Mouse (Mus musculus) kidney, postnatal 0 days (tissue): ENCODE results near the gene H3f3b. TPM values are rescaled to one million over a fixed set of nuclear protein-coding genes. Genes with fewer than 3 reads are reported as not detected.

Source experiments
- ATAC-seq: fragments of 200-750 bp; cut with Nextera tagmentation; replicated peaks from 2 replicates; pipeline ENCODE4 v1.8.0; 2017; ENCODE audit warnings: low read depth, moderate number of reproducible peaks, moderate TSS enrichment, moderate library complexity; ENCODE audit not compliant: low FRiP score
- DNase-seq: peaks from one replicate; pipeline ENCODE4 v3.0.0-alpha.2; 2016; ENCODE audit warnings: low spot score
- H3K27ac ChIP-seq: fragments of 300-500 bp; sonication (generic); 2 replicates; pipeline ENCODE4 v1.5.1; 2014; ENCODE audit warnings: mild to moderate bottlenecking
- H3K27me3 ChIP-seq: fragments of 300-500 bp; sonication (generic); 2 replicates; pipeline ENCODE4 v1.6.1; 2014; ENCODE audit warnings: low read length, mixed read lengths; ENCODE audit not compliant: insufficient read depth
- H3K36me3 ChIP-seq: fragments of 300-500 bp; sonication (generic); 2 replicates; pipeline ENCODE4 v1.6.1; 2014; ENCODE audit warnings: low read length, mixed read lengths; ENCODE audit not compliant: insufficient read depth
- H3K4me1 ChIP-seq: fragments of 300-500 bp; sonication (generic); replicated peaks from 2 replicates; pipeline ENCODE4 v1.6.1; 2014; ENCODE audit warnings: antibody characterized with exemption, low read length, mixed read lengths; ENCODE audit not compliant: insufficient read depth
- H3K4me2 ChIP-seq: fragments of 300-500 bp; sonication (generic); 2 replicates; pipeline ENCODE4 v1.6.1; 2014; ENCODE audit warnings: mild to moderate bottlenecking, low read length, moderate library complexity, mixed read lengths
- H3K4me3 ChIP-seq: fragments of 300-500 bp; sonication (generic); replicated peaks from 2 replicates; pipeline ENCODE4 v1.5.1; 2014; ENCODE audit warnings: low read depth, low read length
- H3K9ac ChIP-seq: fragments of 300-500 bp; sonication (generic); 2 replicates; pipeline ENCODE4 v1.6.1; 2014; ENCODE audit warnings: low read depth, low read length
- H3K9me3 ChIP-seq: fragments of 300-500 bp; sonication (generic); replicated peaks from 2 replicates; pipeline ENCODE4 v1.6.1; 2016; ENCODE audit warnings: low read length, inconsistent platforms, mixed read lengths
- CTCF ChIP-seq: IDR thresholded peaks from 2 replicates; pipeline ENCODE4 v1.5.1; 2016; ENCODE audit warnings: antibody characterized with exemption, low read depth, mild to moderate bottlenecking, moderate library complexity
- WGBS: fragments of 180-500 bp; shearing (Covaris S2); extraction: QIAGEN DNeasy Blood & Tissue Kit; methylation state at CpG from one replicate; pipeline ENCODE4 v1.1.7; 2014; 5-methylcytosine and 5-hydroxymethylcytosine counted together
- polyA plus RNA-seq: library from polyadenylated mRNA; unstranded; fragments of >200 nt; fragmentation: Nextera tagmentation; extraction: Ambion mirVana; gene quantifications from 2 replicates; pipeline ENCODE4 v1.2.1, GENCODE M21; 2015

H3f3b gene
- polyA plus RNA-seq, 1 experiment from 2014 or later = 1,980 TPM

- TF ChIP-seq CTCF = no peak
- H3K9ac ChIP-seq = peak overlapping the region; percentile 24; the same call in 1 of the 2 replicates
- ATAC-seq (peak; percentile 22), DNase-seq (no peak)
- H3K36me3 ChIP-seq = 0 out of 2 replicates have a peak, but pooled peaks cover 13% of the 10 kb centered on the region
- peak overlapping the region; percentile 2; the same call in 1 of the 2 replicates for H3K27ac ChIP-seq
- H3K9me3 ChIP-seq = no peaks in the 10 kb centered on the region
- no peak overlapping the region for H3K4me3 ChIP-seq
- 54% methylated on average over 9 of the region's 9 CpGs for whole genome bisulfite sequencing
- H3K27me3 ChIP-seq = no peaks in the 10 kb centered on the region
- H3K4me2 ChIP-seq = peak overlapping the region; percentile 50
- H3K4me1 ChIP-seq = peaks cover 13% of the 10 kb centered on the region; the same call in 1 of the 2 replicates
Measured at GRCm38 (mm10) chr11:116005701-116006419, 21.9 kb downstream of the H3f3b start.

GRCm38 (mm10) chr11:116004840-116005700 is 22.7 kb downstream of the H3f3b start:
- H3K9me3 ChIP-seq = no peaks in the 10 kb centered on the region
- H3K27me3 ChIP-seq = no peaks in the 10 kb centered on the region; the same call in 1 of the 2 replicates
- H3K9ac ChIP-seq = peak overlapping the region; percentile 24
- H3K4me1 ChIP-seq = peaks cover 13% of the 10 kb centered on the region; the same call in 1 of the 2 replicates
- H3K4me2 ChIP-seq = peak overlapping the region; percentile 50
- H3K4me3 ChIP-seq = peak overlapping the region; percentile 26
- DNase-seq (peak; percentile 87), ATAC-seq (peak; percentile 55)
- peak; percentile 74 for TF ChIP-seq CTCF
- H3K27ac ChIP-seq = peak overlapping the region; percentile 62; the same call in 1 of the 2 replicates
- 4% methylated on average over 54 of the region's 54 CpGs for WGBS
- 0 out of 2 replicates have a peak, but pooled peaks cover 13% of the 10 kb centered on the region for H3K36me3 ChIP-seq

GRCm38 (mm10) chr11:116004186-116004823 is 23.5 kb downstream of the H3f3b start:
- DNase-seq (peak; percentile 47), ATAC-seq (no peak)
- Histone ChIP-seq H3K27me3 (no peaks in the 10 kb centered on the region; the same call in 1 of the 2 replicates), H3K9me3 (no peaks in the 10 kb centered on the region), H3K27ac (peak overlapping the region; percentile 62), H3K4me3 (peak overlapping the region; percentile 26), H3K4me1 (peaks cover 13% of the 10 kb centered on the region; the same call in 1 of the 2 replicates), H3K4me2 (peak overlapping the region; percentile 50), H3K9ac (peak overlapping the region; percentile 24), H3K36me3 (0 out of 2 replicates have a peak, but pooled peaks cover 11% of the 10 kb centered on the region)
- WGBS = 28% methylated on average over 8 of the region's 8 CpGs
- no peak for TF ChIP-seq CTCF

GRCm38 (mm10) chr11:116002894-116003293 is 24.9 kb downstream of the H3f3b start:
- H3K27me3 ChIP-seq = no peaks in the 10 kb centered on the region; the same call in 1 of the 2 replicates
- WGBS = 87% methylated on average over 3 of the region's 3 CpGs
- H3K27ac ChIP-seq = no peak overlapping the region
- ATAC-seq = no peak
- no peaks in the 10 kb centered on the region for H3K9me3 ChIP-seq
- peaks cover 13% of the 10 kb centered on the region; the same call in 1 of the 2 replicates for H3K4me1 ChIP-seq
- H3K4me2 ChIP-seq = no peak overlapping the region
- no peak for DNase-seq
- 0 out of 2 replicates have a peak, but pooled peaks cover 1% of the 10 kb centered on the region for H3K36me3 ChIP-seq
- TF ChIP-seq CTCF = peak; percentile 37
- H3K4me3 ChIP-seq = no peak overlapping the region
- no peak overlapping the region for H3K9ac ChIP-seq

- H3K4me1 ChIP-seq = peaks cover 13% of the 10 kb centered on the region; the same call in 1 of the 2 replicates
- no peak overlapping the region for H3K4me2 ChIP-seq
- H3K27me3 ChIP-seq = no peaks in the 10 kb centered on the region; the same call in 1 of the 2 replicates
- TF ChIP-seq CTCF = no peak
- WGBS = 63% methylated on average over 6 of the region's 6 CpGs
- H3K9ac ChIP-seq = no peak overlapping the region
- H3K4me3 ChIP-seq = no peak overlapping the region
- no peaks in the 10 kb centered on the region for H3K9me3 ChIP-seq
- DNase-seq (no peak), ATAC-seq (no peak)
- H3K36me3 ChIP-seq = no peaks in the 10 kb centered on the region
- H3K27ac ChIP-seq = no peak overlapping the region
Measured at GRCm38 (mm10) chr11:116001725-116002124, 26.0 kb downstream of the H3f3b start.
